Mouse (Mus musculus) midbrain, postnatal 0 days (tissue): ENCODE data around the gene Iglon5. TPM values are rescaled to one million over a fixed set of nuclear protein-coding genes. Genes with fewer than 3 reads are reported as not detected.

Source experiments
- ATAC-seq: fragments of 200-750 bp; cut with Nextera tagmentation; 2 replicates; pipeline ENCODE4 v1.8.0; 2017; ENCODE audit warnings: moderate number of reproducible peaks, mild to moderate bottlenecking, moderate TSS enrichment, moderate library complexity; ENCODE audit not compliant: low FRiP score
- DNase-seq: peaks from one replicate; pipeline ENCODE4 v3.0.0-alpha.2; 2015; ENCODE audit warnings: low spot score
- H3K27ac ChIP-seq: fragments of 300-500 bp; sonication (generic); 2 replicates; pipeline ENCODE4 v1.5.1; 2014; ENCODE audit warnings: low read depth, mild to moderate bottlenecking, low read length, mixed read lengths
- H3K27me3 ChIP-seq: fragments of 300-500 bp; sonication (generic); 2 replicates; pipeline ENCODE4 v1.6.1; 2014; ENCODE audit warnings: low read length, control low read depth, mixed read lengths; ENCODE audit not compliant: insufficient read depth
- H3K36me3 ChIP-seq: fragments of 300-500 bp; sonication (generic); 2 replicates; pipeline ENCODE4 v1.6.1; 2014; ENCODE audit warnings: low read length, control low read depth, mixed read lengths; ENCODE audit not compliant: insufficient read depth
- H3K4me1 ChIP-seq: fragments of 300-500 bp; sonication (generic); 2 replicates; pipeline ENCODE4 v1.6.1; 2014; ENCODE audit warnings: mild to moderate bottlenecking, control low read depth, antibody characterized with exemption, low read length, mixed read lengths; ENCODE audit not compliant: insufficient read depth
- H3K4me2 ChIP-seq: fragments of 300-500 bp; sonication (generic); 2 replicates; pipeline ENCODE4 v1.6.1; 2014; ENCODE audit warnings: low read depth, mild to moderate bottlenecking, low read length, mixed read lengths; ENCODE audit not compliant: poor library complexity, severe bottlenecking
- H3K4me3 ChIP-seq: fragments of 300-500 bp; sonication (generic); 2 replicates; pipeline ENCODE4 v1.5.1; 2014; ENCODE audit warnings: low read depth, mild to moderate bottlenecking, low read length, moderate library complexity
- H3K9ac ChIP-seq: fragments of 300-500 bp; sonication (generic); replicated peaks from 2 replicates; pipeline ENCODE4 v1.6.1; 2014; ENCODE audit warnings: mild to moderate bottlenecking, low read length, moderate library complexity, mixed read lengths; ENCODE audit not compliant: poor library complexity, severe bottlenecking
- H3K9me3 ChIP-seq: fragments of 300-500 bp; sonication (generic); 2 replicates; pipeline ENCODE4 v1.6.1; 2016; ENCODE audit warnings: low read length, control low read depth
- CTCF ChIP-seq: IDR thresholded peaks from 2 replicates; pipeline ENCODE4 v1.5.1; 2016; ENCODE audit warnings: antibody characterized with exemption, mild to moderate bottlenecking
- WGBS: fragments of 180-500 bp; shearing (Covaris S2); extraction: QIAGEN DNeasy Blood & Tissue Kit; methylation state at CpG from one replicate; pipeline ENCODE4 v1.1.7; 2014; 5-methylcytosine and 5-hydroxymethylcytosine counted together
- polyA plus RNA-seq: library from polyadenylated mRNA; unstranded; fragments of >200 nt; fragmentation: Nextera tagmentation; extraction: Ambion mirVana; gene quantifications from 2 replicates; pipeline ENCODE4 v1.2.1, GENCODE M21; 2015
- total RNA-seq: library from RNA; depleted of rRNA; stranded (reverse); fragments of >200 nt; gene quantifications from 2 replicates; pipeline ENCODE4 v1.2.3, GENCODE M21; 2014

Iglon5 gene
- total and polyA plus RNA-seq, 2 experiments from 2014 or later: 7.8 to 72.4 TPM

DNA sequence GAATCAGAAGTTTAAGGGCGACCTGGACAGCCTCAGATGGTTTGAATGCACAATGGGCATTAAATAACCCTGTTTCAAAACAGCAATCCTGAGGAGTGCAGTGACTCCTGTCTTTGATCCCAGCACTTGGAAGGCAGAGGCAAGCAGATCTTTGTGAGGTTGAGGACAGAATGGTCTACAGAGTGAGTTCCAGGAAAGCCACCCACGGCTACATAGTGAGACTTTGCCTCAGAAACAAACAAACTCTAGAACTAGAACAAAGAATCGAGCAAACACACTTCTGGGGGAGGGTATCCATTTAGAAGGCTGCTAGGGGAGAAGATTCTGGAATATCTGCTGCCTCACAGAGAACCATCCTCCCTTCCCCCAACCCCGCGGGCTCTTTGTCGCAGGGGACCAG, 49.4 kb downstream of the Iglon5 start, which contains the start of gene Cldnd2:
TSS of gene Cldnd2 (plus strand) at position 301 of the 400 bp plus-strand sequence.
- no peak for ATAC-seq
- H3K9ac ChIP-seq: no peak within 1 kb of the TSS

DNA sequence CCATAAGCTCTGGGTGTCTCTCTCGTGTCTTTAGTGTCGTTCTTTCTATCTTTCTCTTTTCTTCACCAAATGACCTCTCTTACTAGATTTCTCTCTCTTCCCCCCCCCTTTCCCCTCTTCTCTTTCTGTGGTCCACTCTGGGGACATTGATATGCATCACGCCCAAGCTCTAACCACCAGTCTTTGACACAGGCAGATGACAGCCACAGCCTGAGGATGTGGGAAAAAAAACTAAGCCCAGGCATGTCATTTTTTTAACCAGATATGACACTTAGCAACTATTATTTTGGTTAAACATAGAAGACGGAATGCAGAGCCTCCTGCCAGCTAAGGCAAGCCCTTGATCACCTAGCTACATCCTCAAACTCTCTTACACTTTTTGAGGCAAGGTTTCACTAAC, 51.3 kb downstream of the Iglon5 start:
- no peak overlapping the region for H3K4me2 ChIP-seq
- no peak for TF ChIP-seq CTCF
- no peaks in the 10 kb centered on the region for H3K27me3 ChIP-seq
- ATAC-seq (no peak), DNase-seq (no peak)
- peaks cover 6% of the 10 kb centered on the region; the same call in 1 of the 2 replicates for H3K4me1 ChIP-seq
- no peak overlapping the region for H3K27ac ChIP-seq
- H3K4me3 ChIP-seq: no peak overlapping the region
- H3K9me3 ChIP-seq: no peaks in the 10 kb centered on the region
- 78% methylated on average over 4 of the region's 4 CpGs for WGBS
- H3K9ac ChIP-seq: no peak overlapping the region
- no peaks in the 10 kb centered on the region for H3K36me3 ChIP-seq

More for the DNA sequence above, 49.4 kb downstream of the Iglon5 start, which contains the start of gene Cldnd2:
- no peak for TF ChIP-seq CTCF
- no peaks in the 10 kb centered on the region for H3K36me3 ChIP-seq
- H3K4me3 ChIP-seq: no peak within 1 kb of the TSS
- H3K4me2 ChIP-seq: no peak within 1 kb of the TSS
- peaks cover 16% of the 10 kb centered on the region for H3K4me1 ChIP-seq
- H3K27ac ChIP-seq: no peak within 1 kb of the TSS
- H3K27me3 ChIP-seq: no peaks in the 10 kb centered on the region
- H3K9me3 ChIP-seq: no peaks in the 10 kb centered on the region
- WGBS: 82% methylated on average over 6 of the region's 6 CpGs
- no peak for DNase-seq

GRCm38 (mm10) chr7:43436341-43437255, 53.3 kb downstream of the Iglon5 start, which contains the start of gene Nkg7:
Gene Nkg7, plus strand, starts transcription at chr7:43437073.
- Histone ChIP-seq H3K27ac (no peak within 1 kb of the TSS), H3K4me1 (no peaks in the 10 kb centered on the region), H3K4me2 (no peak within 1 kb of the TSS), H3K4me3 (no peak within 1 kb of the TSS), H3K9ac (no peak within 1 kb of the TSS), H3K36me3 (no peaks in the 10 kb centered on the region), H3K9me3 (no peaks in the 10 kb centered on the region), H3K27me3 (no peaks in the 10 kb centered on the region)
- TF ChIP-seq CTCF: no peak
- DNase-seq (no peak), ATAC-seq (no peak)
- 83% methylated on average over 10 of the region's 10 CpGs for WGBS

- H3K27me3 ChIP-seq: no peaks in the 10 kb centered on the region
- H3K9ac ChIP-seq: no peak overlapping the region
- no peak for TF ChIP-seq CTCF
- H3K4me3 ChIP-seq: no peak overlapping the region
- H3K27ac ChIP-seq: no peak overlapping the region
- DNase-seq (no peak), ATAC-seq (no peak)
- H3K4me1 ChIP-seq: no peaks in the 10 kb centered on the region
- no peaks in the 10 kb centered on the region for H3K9me3 ChIP-seq
- H3K36me3 ChIP-seq: no peaks in the 10 kb centered on the region
- no peak overlapping the region for H3K4me2 ChIP-seq
- WGBS: 80% methylated on average over 5 of the region's 5 CpGs
Measured at GRCm38 (mm10) chr7:43434676-43435075, 55.2 kb downstream of the Iglon5 start.

DNA sequence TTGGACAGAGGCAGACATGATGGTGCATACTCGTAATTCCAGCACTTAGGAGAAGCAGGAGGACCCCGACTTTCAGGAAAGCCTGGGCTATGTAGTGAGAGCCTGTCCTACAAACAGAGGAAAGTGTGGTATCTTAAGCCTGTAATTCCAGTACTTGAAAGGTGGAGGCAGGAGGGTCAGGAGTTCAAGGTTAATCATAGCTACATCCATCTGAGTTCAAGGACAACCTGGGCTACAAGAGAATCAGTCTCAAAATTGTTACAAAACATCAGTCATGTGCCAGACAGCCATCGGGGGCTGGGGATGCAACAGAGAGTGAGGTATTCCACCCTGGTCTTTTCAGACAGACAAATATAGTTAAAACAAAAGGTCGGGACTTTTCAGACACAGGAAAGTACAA, 57.0 kb downstream of the Iglon5 start:
- H3K4me3 ChIP-seq: no peak overlapping the region
- DNase-seq: no peak
- no peak for ATAC-seq
- H3K36me3 ChIP-seq: no peaks in the 10 kb centered on the region
- H3K9me3 ChIP-seq: no peaks in the 10 kb centered on the region
- 75% methylated on average over 4 of the region's 4 CpGs for WGBS
- no peak overlapping the region for H3K4me2 ChIP-seq
- no peak for TF ChIP-seq CTCF
- no peak overlapping the region for H3K9ac ChIP-seq
- no peaks in the 10 kb centered on the region for H3K4me1 ChIP-seq
- no peaks in the 10 kb centered on the region for H3K27me3 ChIP-seq
- no peak overlapping the region for H3K27ac ChIP-seq

DNA sequence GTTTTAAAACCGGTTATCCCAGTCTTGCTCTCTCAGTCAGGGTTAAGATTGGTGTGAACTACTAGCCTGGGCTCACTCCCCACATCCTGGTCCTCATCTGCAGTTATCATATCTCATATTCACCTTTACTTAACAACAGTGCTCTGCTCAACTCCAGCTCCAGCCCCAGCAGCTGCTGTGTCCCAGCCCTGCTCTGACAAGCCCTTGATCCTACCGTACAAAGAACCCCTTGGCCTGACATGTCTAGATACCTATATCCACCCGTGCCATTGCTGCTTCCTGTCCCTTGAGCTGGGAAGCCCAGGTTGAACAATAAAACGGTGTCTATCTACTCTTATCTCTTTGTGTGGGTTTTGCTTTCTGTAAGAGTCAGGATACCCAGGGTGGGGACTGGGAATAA, 60.4 kb downstream of the Iglon5 start:
- Histone ChIP-seq H3K4me3 (no peak overlapping the region), H3K4me1 (no peaks in the 10 kb centered on the region), H3K9ac (no peak overlapping the region), H3K36me3 (no peaks in the 10 kb centered on the region), H3K27me3 (no peaks in the 10 kb centered on the region), H3K27ac (no peak overlapping the region), H3K9me3 (no peaks in the 10 kb centered on the region), H3K4me2 (no peak overlapping the region)
- DNase-seq: no peak
- TF ChIP-seq CTCF: no peak
- ATAC-seq: no peak
- WGBS: 56% methylated on average over 4 of the region's 4 CpGs
